ENCODE assay signal across 18 mouse cellular contexts in genomic region chr16:57573831-57574230, GRCm38 (mm10).
"Had no signal": no experiment of that assay in that cellular context is flagged by ENCODE, and none has a peak within 500 bp of the region (broad histone marks: within the 10 kb centered on the region; RNA-seq: fewer than 3 reads in every experiment).

No protein-coding gene starts in this region.

- H3K4me1 ChIP-seq: stomach, embryonic 15.5 days had no signal

- H3K4me3 ChIP-seq: kidney, embryonic 15.5 days; limb, embryonic 12.5 days; limb, embryonic 15.5 days; stomach, embryonic 15.5 days had no signal

- H3K9me3 ChIP-seq: kidney, embryonic 15.5 days; limb, embryonic 12.5 days; limb, embryonic 15.5 days; stomach, embryonic 15.5 days had no signal

- H3K9ac ChIP-seq: kidney, embryonic 15.5 days; limb, embryonic 12.5 days; limb, embryonic 15.5 days; liver, embryonic 14.5 days; liver, postnatal 0 days; lung, embryonic 14.5 days; stomach, embryonic 15.5 days had no signal

- ATAC-seq: liver, postnatal 0 days; lung, postnatal 0 days had no signal

- H3K27me3 ChIP-seq: kidney, embryonic 15.5 days; limb, embryonic 12.5 days; limb, embryonic 15.5 days; stomach, embryonic 15.5 days had no signal

- H3K27ac ChIP-seq: kidney, embryonic 15.5 days; limb, embryonic 12.5 days; liver, embryonic 14.5 days; stomach, embryonic 15.5 days had no signal

- DNase-seq: kidney, adult 8-10 months; kidney, postnatal 10 days; kidney, postnatal 36 days; left cerebral cortex, postnatal 4 days; liver, postnatal 0 days; lung, embryonic 14.5 days; lung, postnatal 4 days; midbrain, embryonic 14.5 days; spleen, adult 18-20 months; thymus, postnatal 36 days had no signal

- H3K4me2 ChIP-seq: kidney, embryonic 15.5 days; limb, embryonic 12.5 days; limb, embryonic 15.5 days; liver, embryonic 11.5 days; lung, embryonic 14.5 days; midbrain, embryonic 11.5 days; stomach, embryonic 15.5 days had no signal
